Mouse (Mus musculus) MN1 (cell line): ENCODE measurements around the gene 1700029H14Rik.
A peak's percentile ranks its signal among the peaks of the same experiment; 100 is the strongest.

Experiments
- DNase-seq: peaks from one replicate; pipeline ENCODE4 v3.0.0-alpha.2; 2016; ENCODE audit warnings: low spot score

1700029H14Rik gene

GRCm38 (mm10) chr8:13541526-13541925, 20.7 kb downstream of the 1700029H14Rik start:
- DNase-seq, result peak; percentile 22

- DNase-seq, result no peak
These were observed 22.1 kb downstream of the 1700029H14Rik start for GRCm38 (mm10) chr8:13540122-13540521.

- DNase-seq, result peak; percentile 40
These were observed 23.4 kb downstream of the 1700029H14Rik start for GRCm38 (mm10) chr8:13538821-13539220.

GRCm38 (mm10) chr8:13537102-13537501, 25.2 kb downstream of the 1700029H14Rik start:
- DNase-seq, result no peak

- DNase-seq, result no peak
These were observed 29.1 kb downstream of the 1700029H14Rik start for GRCm38 (mm10) chr8:13533123-13533522.

- DNase-seq, result peak; percentile 55
These were observed 30.6 kb downstream of the 1700029H14Rik start for GRCm38 (mm10) chr8:13531602-13532171.

GRCm38 (mm10) chr8:13530941-13531340, 31.3 kb downstream of the 1700029H14Rik start:
- DNase-seq, result peak; percentile 97

GRCm38 (mm10) chr8:13530401-13530800, 31.9 kb downstream of the 1700029H14Rik start:
- DNase-seq, result peak; percentile 70

- peak; percentile 77 for DNase-seq
These were observed 32.4 kb downstream of the 1700029H14Rik start for GRCm38 (mm10) chr8:13529891-13530316.

- no peak for DNase-seq
These were observed 33.0 kb downstream of the 1700029H14Rik start for GRCm38 (mm10) chr8:13529011-13529840.

GRCm38 (mm10) chr8:13521392-13521791, 40.9 kb downstream of the 1700029H14Rik start:
- peak; percentile 30 for DNase-seq

GRCm38 (mm10) chr8:13520349-13520748, 41.9 kb downstream of the 1700029H14Rik start:
- no peak for DNase-seq

- no peak for DNase-seq
These were observed 42.8 kb downstream of the 1700029H14Rik start for GRCm38 (mm10) chr8:13519503-13519902.

- no peak for DNase-seq
These were observed 44.9 kb downstream of the 1700029H14Rik start for GRCm38 (mm10) chr8:13517284-13517781.

GRCm38 (mm10) chr8:13516728-13517127, 45.5 kb downstream of the 1700029H14Rik start:
- DNase-seq, result no peak

- peak; percentile 67 for DNase-seq
These were observed 46.2 kb downstream of the 1700029H14Rik start for GRCm38 (mm10) chr8:13516011-13516442.

- DNase-seq, result no peak
These were observed 48.5 kb downstream of the 1700029H14Rik start for GRCm38 (mm10) chr8:13513556-13514370.

GRCm38 (mm10) chr8:13512677-13513076, 49.6 kb downstream of the 1700029H14Rik start:
- no peak for DNase-seq

GRCm38 (mm10) chr8:13512016-13512415, 50.2 kb downstream of the 1700029H14Rik start:
- DNase-seq, result no peak

GRCm38 (mm10) chr8:13507284-13507937, 54.9 kb downstream of the 1700029H14Rik start:
- DNase-seq, result peak; percentile 59

- peak; percentile 83 for DNase-seq
These were observed 55.4 kb downstream of the 1700029H14Rik start for GRCm38 (mm10) chr8:13506849-13507248.
